Mouse (Mus musculus) heart, adult 2 months (tissue): ENCODE results near the gene Kdm6b. TPM values are rescaled to one million over a fixed set of nuclear protein-coding genes. Genes with fewer than 3 reads are reported as not detected.
A peak's percentile ranks its signal among the peaks of the same experiment; 100 is the strongest.

Experiments used
- DNase-seq, 2 experiments: peaks; one replicate each; pipeline ENCODE4 v3.0.0; 2021
- H3K27ac ChIP-seq: fragments of 200-600 bp; 2 replicates; pipeline ENCODE4 v1.8.1; 2022
- H3K27me3 ChIP-seq: fragments of 200-500 bp; 2 replicates; pipeline ENCODE4 v1.6.1; 2012; ENCODE audit warnings: mild to moderate bottlenecking, low read length, inconsistent platforms, mixed read lengths; ENCODE audit not compliant: control insufficient read depth, insufficient read depth
- H3K36me3 ChIP-seq: fragments of 200-500 bp; 2 replicates; pipeline ENCODE4 v1.6.1; 2012; ENCODE audit warnings: low read length, inconsistent platforms; ENCODE audit not compliant: control insufficient read depth, insufficient read depth
- H3K4me1 ChIP-seq: fragments of 200-500 bp; 2 replicates; pipeline ENCODE4 v1.6.1; 2011; ENCODE audit warnings: low read length; ENCODE audit not compliant: control insufficient read depth, insufficient read depth
- H3K4me3 ChIP-seq: fragments of 200-600 bp; 2 replicates; pipeline ENCODE4 v1.8.1; 2022
- H3K79me2 ChIP-seq: fragments of 200-500 bp; replicated peaks from 2 replicates; pipeline ENCODE4 v1.6.1; 2012; ENCODE audit warnings: mild to moderate bottlenecking, inconsistent platforms, low read length, moderate library complexity, mixed read lengths; ENCODE audit not compliant: control insufficient read depth, insufficient read depth
- H3K9ac ChIP-seq: fragments of 200-500 bp; 2 replicates; pipeline ENCODE4 v1.6.1; 2012; ENCODE audit warnings: low read depth, mild to moderate bottlenecking, control low read depth, inconsistent platforms, low read length, mixed read lengths
- CTCF ChIP-seq: fragments of 200-600 bp; IDR thresholded peaks from 2 replicates; pipeline ENCODE4 v1.8.1; 2022; ENCODE audit warnings: antibody characterized with exemption, mild to moderate bottlenecking, moderate library complexity
- EP300 ChIP-seq: fragments of 200-500 bp; IDR thresholded peaks from 2 replicates; pipeline ENCODE4 v1.6.1; 2011; ENCODE audit warnings: low read depth, low read length, control low read depth; ENCODE audit not compliant: insufficient read depth
- POLR2A ChIP-seq: fragments of 200-500 bp; IDR thresholded peaks from 2 replicates; pipeline ENCODE4 v1.6.1; 2011; ENCODE audit warnings: mild to moderate bottlenecking, low read depth, low read length, control low read depth; ENCODE audit not compliant: insufficient read depth
- WGBS: fragments of 180-500 bp; shearing (Covaris S2); methylation state at CpG from one replicate; pipeline ENCODE4 v1.1.7; 2018; 5-methylcytosine and 5-hydroxymethylcytosine counted together
- intact Hi-C: fragments of 180-260 bp; cut with DNase I; formaldehyde crosslinking; loops from one replicate; pipeline ENCODE4 v1.15.1; 2025
- polyA plus RNA-seq: library from polyadenylated mRNA; depleted of rRNA; stranded (reverse); fragments of >200 nt; gene quantifications from 2 replicates; pipeline ENCODE4 v1.2.3, GENCODE M21; 2012
- total RNA-seq, 2 experiments: library from RNA; stranded (reverse); gene quantifications; 2 replicates each; pipeline ENCODE4 v1.2.3; 2021

Gene Kdm6b
- total and polyA plus RNA-seq, 3 experiments = 8.6 to 27.8 (median 19.7) TPM

DNA sequence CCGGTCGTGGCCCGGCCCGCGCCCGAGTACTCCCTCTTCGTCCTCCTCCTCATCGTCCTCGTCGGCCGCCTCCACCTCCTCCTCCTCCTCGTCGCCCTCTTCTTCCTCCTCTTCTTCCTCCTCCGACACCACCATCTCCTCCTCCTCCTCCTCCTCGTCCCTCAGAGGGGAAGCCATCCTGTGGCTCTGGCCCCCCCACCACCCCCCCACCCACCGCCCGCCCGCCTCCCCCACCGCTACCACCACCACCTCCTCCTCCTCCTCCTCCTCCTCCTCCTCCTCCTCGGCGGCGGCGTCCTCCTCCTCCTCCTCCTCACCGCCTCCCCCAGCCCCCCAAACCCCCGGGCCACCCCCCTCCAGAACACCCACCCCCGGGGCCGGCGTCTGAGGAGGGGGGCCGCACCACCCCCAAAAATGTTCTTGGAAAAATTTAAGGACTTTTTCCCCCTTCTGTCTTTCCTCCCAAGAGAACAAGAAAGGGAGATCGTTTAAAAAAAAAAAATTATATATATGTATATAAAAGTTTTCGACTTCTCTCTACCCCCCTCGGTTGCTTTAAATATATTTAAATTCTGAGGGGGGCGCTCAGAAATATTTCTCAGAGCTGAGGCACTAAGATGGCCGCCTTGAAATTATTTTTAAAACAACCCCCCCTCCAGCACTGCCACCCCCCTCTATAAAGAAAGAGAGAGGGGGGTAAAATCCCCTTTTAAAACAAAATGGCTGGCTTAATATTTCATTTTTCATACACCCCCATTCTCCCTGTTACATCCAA is 44.1 kb downstream of the Kdm6b start, which contains the start of gene Chd3:
Gene Chd3 (minus strand): TSS at position 192 of the 775 bp plus-strand sequence.
- intact Hi-C loops = no loop called here
- Histone ChIP-seq H3K9ac (peak within 1 kb of the TSS; percentile 95), H3K27ac (peak within 1 kb of the TSS; percentile 85), H3K4me3 (peak within 1 kb of the TSS; percentile 84), H3K36me3 (no peaks in the 10 kb centered on the region), H3K79me2 (no peaks in the 10 kb centered on the region), H3K27me3 (no peaks in the 10 kb centered on the region), H3K4me1 (peaks cover 17% of the 10 kb centered on the region)
- TF ChIP-seq CTCF = no peak
- no peak for TF ChIP-seq POLR2A
- TF ChIP-seq EP300 = no peak
- no peak for DNase-seq
- 4% methylated on average over 19 of the region's 34 CpGs for WGBS

DNA sequence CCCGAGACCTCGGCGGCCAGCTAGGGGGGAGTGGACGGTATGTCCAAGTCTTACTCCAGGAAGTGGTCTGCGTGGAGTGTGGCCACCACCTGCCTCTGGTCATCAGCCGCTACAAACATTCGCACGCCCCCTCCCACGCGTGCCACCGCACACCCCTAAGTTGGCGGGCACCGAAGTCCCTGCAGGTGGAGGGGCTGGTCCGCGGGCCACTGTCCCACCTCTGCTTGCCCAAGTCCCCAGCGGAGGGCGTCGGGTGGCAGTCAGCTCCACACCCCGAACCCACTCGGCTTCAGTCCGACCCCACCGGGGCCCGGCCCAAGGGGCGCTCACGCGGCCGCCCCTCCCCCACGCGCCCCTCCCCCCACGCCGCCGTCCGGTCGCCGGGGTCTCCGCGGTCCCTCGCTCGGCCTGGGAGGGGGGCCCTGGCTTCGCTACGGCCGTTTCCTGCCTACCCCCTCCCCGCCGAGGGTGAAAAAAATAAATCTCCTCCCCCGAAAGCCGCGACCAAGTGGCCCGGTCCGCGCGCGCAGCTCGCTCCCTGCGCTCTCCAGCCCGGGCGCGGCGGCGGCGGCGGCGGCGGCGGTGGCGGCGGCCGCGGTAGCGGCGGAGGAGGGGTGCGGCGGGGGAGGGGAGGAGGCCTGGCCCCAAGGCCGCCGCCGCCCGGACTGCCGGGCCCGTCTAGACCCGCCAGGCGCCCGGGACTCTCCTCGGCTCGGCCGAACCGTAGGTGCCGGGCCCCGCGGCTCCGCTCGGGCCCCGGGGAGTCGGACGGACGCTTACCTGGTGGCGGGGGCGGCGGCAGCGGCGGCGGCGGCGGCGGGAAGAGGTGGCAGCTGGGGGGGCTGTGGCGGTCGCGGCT is 44.9 kb downstream of the Kdm6b start:
- peak overlapping the region; percentile 95 for H3K9ac ChIP-seq
- H3K27ac ChIP-seq = peak overlapping the region; percentile 85
- TF ChIP-seq EP300 = no peak
- no peak for TF ChIP-seq POLR2A
- no peak for TF ChIP-seq CTCF
- H3K79me2 ChIP-seq = no peaks in the 10 kb centered on the region
- peak overlapping the region; percentile 84 for H3K4me3 ChIP-seq
- intact Hi-C loops = no loop called here
- no peaks in the 10 kb centered on the region for H3K27me3 ChIP-seq
- WGBS = under 1% methylated on average over 77 of the region's 106 CpGs
- H3K4me1 ChIP-seq = peaks cover 21% of the 10 kb centered on the region
- DNase-seq = peak; percentile 67 to 72
- no peaks in the 10 kb centered on the region for H3K36me3 ChIP-seq

DNA sequence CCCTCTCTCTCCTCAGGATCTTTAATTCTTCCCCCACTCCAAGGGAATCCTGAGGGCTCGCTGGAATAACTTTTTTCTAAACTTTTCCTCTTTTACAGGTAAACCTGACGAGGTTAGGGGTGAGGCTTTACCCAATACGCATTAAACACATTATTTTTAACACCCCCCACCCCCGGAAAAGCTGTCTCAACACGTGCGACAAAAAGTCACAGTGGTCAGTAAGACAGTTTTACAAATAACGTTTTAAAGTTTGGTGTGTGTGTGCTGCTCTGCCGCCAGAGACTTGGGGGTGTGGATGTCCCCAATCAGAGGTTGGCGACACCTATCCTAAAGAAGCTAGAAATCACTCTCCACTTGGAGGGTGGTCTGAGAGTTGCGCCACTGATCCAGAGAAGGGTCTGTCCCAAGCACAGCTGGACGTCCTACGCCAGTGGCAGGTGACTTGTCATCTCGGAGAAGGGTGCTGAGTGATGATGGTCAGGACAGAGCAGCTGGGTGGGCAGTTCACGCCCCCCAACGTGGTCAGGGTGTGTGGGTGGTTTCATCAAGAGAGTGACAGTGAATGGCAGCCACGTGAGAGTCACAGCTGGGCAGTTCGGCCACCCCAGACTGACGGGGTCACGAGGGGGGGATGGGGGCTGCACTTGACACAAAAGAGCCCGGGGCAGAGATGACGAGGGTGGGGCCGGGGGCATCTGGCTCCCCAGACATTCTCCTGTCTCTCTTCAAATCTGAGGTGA is 45.7 kb downstream of the Kdm6b start:
- H3K36me3 ChIP-seq = no peaks in the 10 kb centered on the region
- no peaks in the 10 kb centered on the region for H3K27me3 ChIP-seq
- H3K9ac ChIP-seq = peak overlapping the region; percentile 95
- peaks cover 21% of the 10 kb centered on the region for H3K4me1 ChIP-seq
- H3K79me2 ChIP-seq = no peaks in the 10 kb centered on the region
- H3K4me3 ChIP-seq = peak overlapping the region; percentile 84
- 3% methylated on average over 22 of the region's 22 CpGs for WGBS
- TF ChIP-seq POLR2A = no peak
- no peak for TF ChIP-seq CTCF
- TF ChIP-seq EP300 = no peak
- intact Hi-C loops = loop anchor here (2.0 kb wide), 1 partner anchor 27 kb away; the partner anchor contains the start of gene Rnf227
- DNase-seq = peak; percentile 57 to 66
- H3K27ac ChIP-seq = peak overlapping the region; percentile 91

DNA sequence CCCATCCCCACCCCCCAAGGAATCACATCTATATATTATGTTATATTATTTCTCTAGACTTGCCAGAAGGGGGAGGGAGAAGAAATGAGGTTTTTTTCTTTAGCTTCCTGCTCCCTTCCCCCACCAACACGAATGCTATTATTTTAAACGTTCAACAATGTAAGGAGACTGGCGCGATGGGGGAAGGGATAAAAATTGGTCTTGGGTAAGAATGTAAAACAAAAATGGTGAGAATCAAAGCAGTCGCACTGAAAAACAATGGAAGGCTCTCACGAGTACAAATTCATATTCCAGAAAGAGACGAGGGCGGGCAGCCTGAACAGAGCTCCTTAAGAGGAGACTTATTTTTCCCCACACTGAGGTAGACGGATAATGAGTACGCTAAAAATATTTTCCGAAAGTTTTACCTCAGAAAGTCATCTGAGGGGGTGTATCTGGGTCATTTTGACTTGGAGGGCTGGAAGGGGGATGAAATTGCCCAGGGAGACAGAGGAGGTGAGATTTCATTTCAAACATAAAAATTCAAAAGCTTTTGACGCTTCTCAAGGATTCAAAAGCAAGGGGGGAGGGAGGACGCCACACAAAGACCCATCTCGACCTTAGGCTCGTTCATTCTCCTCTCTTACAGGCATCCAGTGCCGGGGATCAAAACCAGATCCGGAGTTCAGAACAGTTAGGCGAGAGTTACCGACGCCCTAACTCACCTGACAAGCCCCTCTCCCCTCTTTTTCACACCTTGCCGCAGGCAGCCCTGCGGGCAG is 46.4 kb downstream of the Kdm6b start:
- intact Hi-C loops = loop anchor here (2.0 kb wide), 1 partner anchor 26 kb away; the partner anchor contains the start of gene Rnf227
- TF ChIP-seq CTCF (no peak), POLR2A (no peak)
- Histone ChIP-seq H3K27me3 (no peaks in the 10 kb centered on the region), H3K79me2 (no peaks in the 10 kb centered on the region), H3K36me3 (no peaks in the 10 kb centered on the region), H3K9ac (peak overlapping the region; percentile 46), H3K27ac (peak overlapping the region; percentile 91), H3K4me3 (peak overlapping the region; percentile 84), H3K4me1 (peaks cover 21% of the 10 kb centered on the region)
- WGBS = under 1% methylated on average over 22 of the region's 22 CpGs
- DNase-seq = peak; percentile 27 to 44

DNA sequence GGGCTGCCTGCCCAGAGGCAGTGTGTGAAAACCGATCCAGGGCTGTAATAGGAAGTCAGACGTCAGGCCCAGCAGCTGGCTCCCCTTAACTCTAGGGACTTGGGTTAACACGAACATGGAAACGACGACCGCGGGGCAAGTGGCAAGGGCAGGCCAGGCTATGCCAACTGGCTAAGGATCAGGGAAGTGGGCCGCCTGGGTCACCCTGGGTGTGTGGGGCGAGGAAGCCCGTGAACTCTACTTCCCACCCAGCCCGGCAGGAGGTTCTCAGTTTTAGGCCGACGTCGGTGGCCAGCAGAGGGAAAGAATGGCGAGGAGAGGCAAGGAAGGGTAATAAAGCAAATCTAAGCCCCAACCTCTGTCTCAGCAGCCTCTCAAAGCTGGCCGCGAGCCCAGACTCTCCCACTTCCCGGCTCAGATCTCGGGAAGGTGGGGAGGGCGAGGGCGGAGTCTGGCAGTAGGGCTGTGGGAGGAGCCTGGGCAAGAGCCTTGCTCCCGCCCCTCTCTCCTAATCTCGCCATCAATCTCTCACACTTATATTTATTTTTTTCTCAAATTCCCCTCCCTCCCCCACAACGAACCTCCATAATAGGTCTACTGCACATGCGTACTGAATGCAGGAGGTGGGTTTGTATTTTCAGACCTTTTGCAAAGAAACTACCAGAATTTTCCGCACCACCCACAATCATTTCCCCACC is 47.2 kb downstream of the Kdm6b start:
- Histone ChIP-seq H3K9ac (peak overlapping the region; percentile 68), H3K36me3 (no peaks in the 10 kb centered on the region), H3K27me3 (no peaks in the 10 kb centered on the region), H3K4me3 (peak overlapping the region; percentile 84), H3K27ac (peak overlapping the region; percentile 91), H3K79me2 (no peaks in the 10 kb centered on the region), H3K4me1 (peaks cover 21% of the 10 kb centered on the region)
- intact Hi-C loops = loop anchor here (2.0 kb wide), 1 partner anchor 26 kb away; the partner anchor contains the start of gene Rnf227
- under 1% methylated on average over 26 of the region's 26 CpGs for WGBS
- peak; percentile 95 for DNase-seq
- TF ChIP-seq EP300 (peak; percentile 26; the same call in 1 of the 2 replicates), POLR2A (peak; percentile 75), CTCF (peak; percentile 39)
